Mouse (Mus musculus) left cerebral cortex, postnatal 14 days (tissue): ENCODE data around the gene Insm1. TPM values are rescaled to one million over a fixed set of nuclear protein-coding genes. Genes with fewer than 3 reads are reported as not detected.

Experiments used
- DNase-seq, 2 experiments: peaks; one replicate each; pipeline ENCODE4 v3.0.0; 2021 to 2022; ENCODE audit warnings: low spot score in 2 of 2, mixed read lengths in 1 of 2
- intact Hi-C: fragments of 180-260 bp; cut with DNase I; formaldehyde crosslinking; loops from one replicate; pipeline ENCODE4 v1.15.1; 2025
- long read RNA-seq, 2 experiments: library from polyadenylated mRNA; stranded (forward); transcript quantifications; one replicate each; pipeline ENCODE4 v2.0.0; 2021
- total RNA-seq, 2 experiments: library from RNA; stranded (reverse); gene quantifications; 2 replicates each; pipeline ENCODE4 v1.2.3; 2021

Gene Insm1
- 1 to 10 TPM; 4.0 to 4.2 TPM for total RNA-seq
- long read RNA-seq, experiment 1, transcript Insm1-201 (1 exons, 3,100 nt), result major isoform, 6 of 6 reads
- long read RNA-seq, experiment 1, partial matches to known transcripts, result 0 of 6 reads
- long read RNA-seq, experiment 1, other reads (novel, unspliced or antisense), result 0 of 6 reads
- long read RNA-seq, experiment 2, transcript Insm1-201 (1 exons, 3,100 nt), result major isoform, 10 of 10 reads
- long read RNA-seq, experiment 2, partial matches to known transcripts, result 0 of 10 reads
- long read RNA-seq, experiment 2, other reads (novel, unspliced or antisense), result 0 of 10 reads

DNA sequence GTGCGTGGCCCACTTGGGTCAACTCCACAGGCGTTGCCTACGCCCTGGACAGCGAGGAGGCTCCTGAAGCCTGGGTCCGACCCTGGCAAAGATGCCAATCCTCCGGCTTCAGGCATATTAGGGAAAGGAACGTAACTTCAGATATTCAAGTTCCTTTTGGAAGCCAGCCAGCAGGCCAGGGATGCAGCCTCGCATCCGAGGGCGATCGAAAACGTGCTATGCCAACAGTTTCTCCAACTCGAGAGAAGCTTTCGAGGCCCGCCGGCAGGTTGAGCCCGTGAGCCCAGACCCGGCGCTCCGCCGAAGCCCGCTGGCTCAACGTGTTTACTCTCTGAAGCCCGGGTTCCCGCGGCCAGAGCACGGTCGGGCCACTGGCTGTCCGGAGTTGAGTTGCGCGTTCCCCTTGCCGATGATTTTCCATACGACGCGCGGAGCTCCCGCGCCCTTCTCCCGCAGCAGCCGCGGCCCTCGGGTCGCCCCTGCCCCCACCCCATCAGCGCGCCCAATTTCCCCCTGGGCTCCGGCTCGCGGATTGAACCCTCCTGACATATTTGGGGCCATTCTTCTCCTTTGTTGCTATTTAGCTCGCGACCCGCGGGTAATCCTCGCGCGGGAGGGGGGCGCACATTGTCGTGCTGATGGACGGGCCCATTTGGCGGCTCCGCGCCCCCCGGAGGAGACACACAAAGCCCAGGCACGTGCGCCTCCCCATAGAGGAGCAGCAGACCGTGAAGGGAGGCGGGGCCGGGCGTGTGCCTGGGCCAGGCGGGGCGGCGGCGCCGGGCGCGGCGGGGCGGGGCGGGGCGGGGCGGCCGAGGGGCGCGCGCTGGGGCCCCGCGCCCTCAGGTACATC lies at the start of gene Insm1:
TSS of gene Insm1 (plus strand) at position 846 of the 853 bp plus-strand sequence.
- intact Hi-C loops, result loop anchor here (10.0 kb wide), 1 partner anchor 163 kb away; no protein-coding TSS in a partner anchor
- DNase-seq, result peak; percentile 60 to 63

DNA sequence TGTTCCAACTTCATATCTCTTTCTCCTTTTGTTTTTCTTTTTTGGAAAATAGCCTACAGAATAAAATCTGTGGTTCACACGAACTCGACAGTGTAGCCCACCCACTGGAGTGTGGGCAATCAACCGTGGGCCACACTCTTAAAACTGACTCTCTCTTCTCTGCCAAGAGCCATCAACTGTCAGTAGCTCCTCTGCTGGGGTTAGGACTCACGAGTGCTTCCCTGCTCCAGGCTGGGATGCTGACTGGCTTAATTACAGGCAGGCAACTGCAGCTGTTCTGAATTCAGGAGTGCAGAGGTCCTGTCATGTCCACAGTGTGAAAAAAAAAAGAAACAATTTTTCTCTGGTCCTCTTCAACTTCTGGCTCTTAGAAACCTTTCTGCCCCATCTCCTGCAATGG lies 49.6 kb upstream of the Insm1 start:
- intact Hi-C loops, result no loop called here

DNA sequence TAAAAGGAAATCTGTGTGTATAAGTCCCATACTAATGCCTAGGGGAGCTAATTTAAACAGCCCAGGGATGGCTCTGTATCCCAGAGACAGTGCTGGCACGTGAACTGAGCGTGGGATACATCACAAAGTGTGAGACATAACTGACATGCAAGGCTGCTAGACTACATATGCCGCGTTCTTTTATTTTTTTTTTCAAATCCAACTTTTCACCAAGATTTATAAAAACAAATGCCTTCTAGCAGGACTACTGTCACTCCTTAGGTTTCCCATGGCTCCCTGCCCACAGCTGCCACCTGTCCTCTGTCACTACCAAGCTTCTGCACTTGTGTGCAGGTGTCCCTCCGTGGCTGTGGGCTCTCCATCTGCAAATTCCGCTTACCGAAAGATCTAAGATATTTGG lies 47.5 kb upstream of the Insm1 start:
- peak; percentile 54 to 80 for DNase-seq
- intact Hi-C loops, result no loop called here

More for the DNA sequence above, 49.6 kb upstream of the Insm1 start:
- DNase-seq, result no peak

DNA sequence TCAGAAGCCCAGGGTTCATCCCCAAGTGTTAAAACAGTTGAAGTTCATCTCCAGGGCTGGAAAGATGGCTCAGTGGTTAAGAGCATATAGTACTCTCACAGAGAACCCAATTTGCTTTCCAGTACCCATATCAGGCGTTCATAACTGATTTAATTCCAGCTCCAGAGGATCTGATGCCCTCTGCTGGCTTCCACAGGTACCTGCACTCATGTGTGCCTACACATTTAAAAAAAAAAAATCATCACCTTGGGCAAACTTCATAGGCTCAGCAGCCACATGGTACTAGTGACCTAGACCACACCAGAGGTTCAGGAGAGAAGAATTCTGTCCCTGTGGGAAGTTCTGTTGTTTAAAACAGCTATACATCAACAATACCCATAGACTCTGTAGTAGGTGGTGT lies 43.0 kb upstream of the Insm1 start:
- DNase-seq, result no peak
- intact Hi-C loops, result no loop called here

DNA sequence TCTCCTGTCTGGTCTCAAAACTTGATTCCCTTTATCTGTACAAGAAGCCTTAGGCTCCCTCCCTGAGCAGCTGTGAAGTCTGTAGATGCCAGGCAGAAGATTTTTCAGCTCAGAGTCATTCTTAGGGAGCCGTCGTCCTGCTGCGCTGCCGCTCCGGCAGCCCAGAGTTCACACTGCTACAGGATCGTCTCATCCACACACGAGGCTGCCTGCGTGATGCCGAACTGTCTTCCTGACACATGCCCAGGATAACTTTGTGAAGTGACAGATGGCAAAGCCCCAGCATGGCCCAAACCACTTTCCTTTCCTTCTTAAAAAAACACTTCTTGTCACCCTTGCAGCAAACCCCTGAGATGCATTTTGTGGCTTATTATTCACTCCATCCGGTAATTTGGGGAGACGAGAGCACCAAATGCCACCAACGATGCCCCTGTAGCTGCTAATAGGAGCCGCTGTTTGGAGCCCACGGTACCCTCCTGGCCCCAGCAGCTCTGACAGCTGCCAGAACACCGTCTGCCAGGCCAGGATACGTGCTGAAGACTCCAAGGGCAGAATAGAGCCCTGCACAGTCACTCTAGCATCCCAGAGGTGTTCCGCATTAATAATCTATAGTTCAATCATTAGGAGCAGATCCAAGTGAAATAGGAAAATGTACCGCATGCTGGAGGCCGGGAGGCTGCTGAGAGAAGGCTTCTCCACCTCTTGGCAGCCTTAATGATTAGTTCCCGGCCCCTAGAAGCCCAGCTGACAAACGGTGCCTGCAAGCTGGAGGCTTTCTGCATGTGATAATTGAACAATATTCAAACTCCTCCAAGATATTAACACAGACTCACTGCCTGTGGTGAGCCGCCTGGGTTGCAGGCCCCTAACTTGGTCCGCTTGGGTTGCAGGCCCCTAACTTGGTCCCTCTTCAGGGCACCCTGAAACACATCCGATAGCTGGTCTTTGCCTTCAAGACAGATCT lies 37.6 kb upstream of the Insm1 start:
- intact Hi-C loops, result no loop called here
- no peak for DNase-seq

DNA sequence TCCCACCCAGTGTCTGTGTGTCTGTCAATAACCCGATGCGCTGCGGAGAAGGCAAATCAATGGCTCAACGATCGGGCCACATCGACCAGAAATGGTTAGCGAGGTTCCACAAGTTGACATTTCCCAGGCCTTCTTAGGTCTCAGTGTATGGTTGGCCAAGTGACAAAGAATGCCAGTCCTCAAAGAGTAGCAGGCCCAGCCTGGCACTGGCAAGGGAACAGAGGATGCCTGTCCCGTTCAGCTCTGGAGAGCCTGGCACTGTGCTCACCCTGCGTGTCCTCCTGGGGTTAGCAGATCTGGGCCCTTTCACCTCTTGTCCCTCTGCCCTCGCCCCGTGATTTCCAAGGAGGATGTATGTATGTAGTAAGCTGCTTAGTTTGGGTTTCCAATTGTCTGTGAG lies 25.6 kb upstream of the Insm1 start:
- DNase-seq, result no peak
- intact Hi-C loops, result no loop called here

DNA sequence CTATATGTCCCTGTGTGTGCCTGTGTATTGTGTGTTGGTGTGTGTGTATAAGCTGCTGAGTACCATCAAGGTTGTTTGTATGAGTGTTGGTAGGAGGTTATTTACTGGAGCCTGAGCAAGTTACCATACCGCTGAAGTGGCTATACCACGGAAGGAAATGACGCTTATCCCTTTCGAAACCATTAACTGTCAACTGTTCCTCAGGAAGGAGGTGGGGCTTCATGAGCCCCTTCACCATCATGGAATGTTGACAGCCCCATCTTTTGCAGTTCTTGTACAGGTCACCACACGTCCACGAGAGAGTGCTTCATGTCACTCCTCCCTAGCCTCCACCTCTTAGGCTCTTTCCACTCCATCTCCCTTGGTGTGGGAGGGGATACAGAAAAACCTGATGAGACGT lies 23.8 kb upstream of the Insm1 start:
- DNase-seq, result no peak
- intact Hi-C loops, result no loop called here

DNA sequence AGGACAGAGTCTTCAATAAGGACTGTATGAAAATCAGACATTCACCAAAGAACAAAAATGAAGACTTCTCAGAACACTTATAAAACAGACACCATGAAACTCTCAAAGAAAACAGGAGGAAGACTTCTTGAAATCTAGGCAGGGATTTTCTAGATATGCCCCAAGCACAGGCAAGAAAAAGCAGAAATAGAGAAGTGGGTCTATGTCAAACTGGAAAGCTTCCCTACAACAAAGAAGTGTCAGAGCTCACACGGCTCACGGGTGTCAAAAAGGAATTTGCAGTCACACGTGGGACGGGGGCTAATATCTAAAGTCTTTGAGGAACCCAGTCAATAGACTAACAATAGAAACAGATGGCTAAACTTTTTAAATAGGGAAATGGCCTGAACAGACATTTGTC lies 10.8 kb upstream of the Insm1 start:
- DNase-seq, result no peak
- intact Hi-C loops, result loop anchor here (10.0 kb wide), 1 partner anchor 256 kb away; no protein-coding TSS in a partner anchor

DNA sequence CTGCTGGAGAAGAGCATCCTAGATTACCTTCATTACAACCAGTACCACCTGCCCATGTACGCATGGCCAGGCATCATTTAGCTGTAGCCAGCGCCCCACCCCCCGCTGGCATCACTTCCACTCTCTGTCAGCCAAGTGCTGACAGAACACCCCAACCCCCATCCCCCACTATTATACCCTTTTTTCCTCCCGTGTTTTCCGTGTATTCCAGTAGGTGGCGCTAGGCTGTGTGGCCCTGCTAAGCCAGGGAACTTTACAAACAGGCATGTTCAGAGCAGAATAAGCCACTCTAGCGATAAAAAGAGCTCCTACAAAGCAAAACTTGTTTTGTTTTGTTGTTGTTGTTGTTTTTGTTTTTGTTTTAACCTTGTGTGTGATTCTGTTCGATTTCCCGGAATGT lies 7.0 kb upstream of the Insm1 start:
- DNase-seq, result peak; percentile 60 to 78
- intact Hi-C loops, result loop anchor here (2.0 to 10.0 kb wide), 2 partner anchors 200 to 260 kb away; no protein-coding TSS in a partner anchor

DNA sequence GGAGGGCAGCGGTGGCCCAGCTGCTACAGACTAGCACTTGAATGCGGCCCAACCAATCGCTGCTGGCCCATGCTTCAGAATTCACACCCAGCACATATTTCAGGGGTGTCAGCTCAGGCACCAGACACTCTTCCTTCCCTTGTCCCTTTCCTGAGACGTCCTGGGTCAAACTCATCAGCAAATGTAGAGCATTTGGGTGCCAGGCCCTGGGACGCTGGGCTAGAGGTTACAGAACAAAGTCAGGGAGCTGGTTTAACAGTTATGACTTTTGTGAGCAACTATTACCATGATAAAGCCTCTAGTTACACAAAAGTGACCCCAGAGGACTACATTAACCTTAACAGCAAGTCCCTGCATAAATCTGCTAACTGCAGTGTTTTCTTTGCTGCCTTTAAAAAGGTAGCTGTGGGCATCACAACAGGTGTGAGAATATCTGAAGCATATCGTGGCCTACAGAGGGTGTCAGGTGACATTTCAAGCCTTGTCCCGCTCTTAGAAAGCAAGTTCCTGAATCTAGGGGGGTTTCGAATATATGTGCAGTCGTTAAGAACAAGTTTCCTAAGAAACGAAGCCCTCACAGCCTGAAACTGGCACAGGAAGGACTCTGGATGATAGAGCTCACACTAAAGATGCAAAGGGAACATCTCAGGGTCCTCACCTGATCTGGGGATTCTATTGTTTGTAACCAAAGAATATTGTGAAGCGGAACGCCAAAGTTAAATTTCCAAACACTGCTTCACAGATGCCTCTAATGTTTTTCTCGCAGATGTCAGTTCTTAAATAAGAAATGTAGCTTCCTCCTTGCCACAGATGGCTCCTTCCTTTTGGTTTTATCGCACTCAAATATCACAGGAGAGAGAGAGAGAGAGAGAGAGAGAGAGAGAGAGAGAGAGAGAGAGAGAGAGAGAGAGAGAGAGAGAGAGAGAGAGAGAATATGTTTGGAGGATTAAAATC lies 5.3 kb upstream of the Insm1 start:
- intact Hi-C loops, result loop anchor here (10.0 kb wide), 1 partner anchor 262 kb away; no protein-coding TSS in a partner anchor
- peak; percentile 12 to 27 for DNase-seq

DNA sequence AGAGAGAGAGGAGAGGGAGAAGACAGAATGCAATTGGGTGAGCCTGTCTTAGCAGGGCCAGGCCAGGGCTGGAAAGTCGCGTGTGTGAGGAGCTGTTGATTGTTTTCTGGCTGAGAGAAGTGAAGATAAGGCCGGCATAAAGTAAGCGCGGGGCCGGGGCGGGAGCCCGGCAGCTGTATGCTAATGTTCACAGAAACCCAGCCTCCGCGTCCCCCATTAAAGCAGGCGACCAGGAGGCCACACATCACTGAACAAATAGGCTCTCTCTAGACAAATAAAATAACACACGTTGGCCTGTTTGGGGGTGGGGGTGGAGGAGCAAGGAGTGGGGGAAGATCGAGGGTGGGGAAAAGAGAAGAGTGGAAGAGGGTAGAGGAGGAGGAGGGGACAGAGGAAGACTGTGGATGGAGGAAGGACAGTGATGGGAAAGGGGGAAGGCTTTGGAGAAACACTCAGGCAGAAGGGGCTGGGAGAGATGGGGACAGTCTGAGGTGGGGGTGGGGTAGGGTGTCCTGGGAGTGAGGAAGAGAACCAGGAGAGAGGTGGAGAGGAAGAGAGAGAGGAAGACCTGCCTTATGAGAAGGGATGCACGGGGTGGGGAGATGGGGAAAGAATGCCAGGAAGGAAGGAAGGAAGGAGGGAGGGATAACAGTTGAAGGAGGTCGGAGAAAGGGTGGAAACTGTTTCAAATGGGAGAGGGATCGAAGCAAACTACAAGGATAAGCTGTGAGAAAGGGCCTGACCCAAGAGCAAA lies 4.3 kb upstream of the Insm1 start:
- intact Hi-C loops, result loop anchor here (10.0 kb wide), 1 partner anchor 263 kb away; no protein-coding TSS in a partner anchor
- peak in 1 of 2 experiments; percentile 26 for DNase-seq

DNA sequence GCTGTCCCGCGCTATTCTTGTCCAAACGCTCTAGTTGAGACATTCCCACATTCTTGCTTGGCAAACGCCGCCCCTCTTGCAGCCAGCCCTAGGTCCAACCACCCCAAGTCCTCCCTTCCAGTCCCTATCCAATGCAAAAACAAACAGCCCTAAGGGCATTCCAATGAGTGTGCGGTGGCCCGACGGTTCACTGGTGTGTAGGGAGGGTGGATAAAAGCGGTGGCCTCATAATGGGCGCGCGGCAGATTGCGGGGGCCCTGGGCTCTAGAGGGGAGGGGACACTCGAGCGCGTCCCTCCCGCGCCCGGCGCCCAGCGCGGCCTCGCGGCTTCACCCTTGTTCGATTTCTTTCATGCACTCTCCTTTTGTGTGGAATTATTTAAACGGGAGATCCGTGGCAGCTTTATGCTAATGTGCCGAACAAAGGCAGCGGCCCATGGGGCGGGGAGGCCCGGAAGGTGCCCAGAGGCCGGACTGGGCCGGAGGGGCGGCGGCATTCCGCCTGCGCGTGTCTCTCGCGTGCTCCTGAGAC lies 3.5 kb upstream of the Insm1 start:
- DNase-seq, result no peak

DNA sequence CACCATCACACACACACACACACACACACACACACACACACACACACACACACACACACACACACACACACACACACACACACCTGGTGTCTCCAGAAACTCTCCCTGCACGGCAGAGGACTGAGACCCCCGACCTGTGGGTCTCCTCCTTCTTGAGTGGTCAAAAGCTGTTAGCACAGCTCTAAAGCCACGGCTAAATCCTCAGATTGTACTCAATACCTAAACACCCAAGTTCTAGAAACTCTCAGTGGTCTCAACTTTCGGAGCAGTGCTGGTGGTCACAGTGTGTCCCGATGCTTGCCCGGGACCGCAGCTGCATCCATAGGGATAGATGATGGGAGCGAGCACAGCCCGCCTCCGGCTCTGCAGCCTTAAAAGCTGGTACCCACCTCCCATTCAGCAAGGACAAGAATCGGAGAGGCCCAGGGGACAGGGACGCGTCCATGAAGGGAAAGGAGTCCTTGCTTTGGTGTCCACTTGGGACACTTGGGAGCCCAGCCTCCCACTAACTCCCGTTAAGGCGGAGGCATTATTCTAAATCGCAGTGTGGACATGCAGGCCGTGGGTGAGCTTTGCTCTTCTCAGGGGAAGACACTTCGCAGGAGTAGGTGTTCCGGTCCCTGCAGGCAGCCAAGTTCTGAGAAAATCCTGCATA lies 2.7 kb upstream of the Insm1 start:
- intact Hi-C loops, result loop anchor here (10.0 kb wide), 1 partner anchor 264 kb away; no protein-coding TSS in a partner anchor
- no peak for DNase-seq

More for the DNA sequence above, 3.5 kb upstream of the Insm1 start:
- intact Hi-C loops, result loop anchor here (10.0 kb wide), 1 partner anchor 263 kb away; no protein-coding TSS in a partner anchor

DNA sequence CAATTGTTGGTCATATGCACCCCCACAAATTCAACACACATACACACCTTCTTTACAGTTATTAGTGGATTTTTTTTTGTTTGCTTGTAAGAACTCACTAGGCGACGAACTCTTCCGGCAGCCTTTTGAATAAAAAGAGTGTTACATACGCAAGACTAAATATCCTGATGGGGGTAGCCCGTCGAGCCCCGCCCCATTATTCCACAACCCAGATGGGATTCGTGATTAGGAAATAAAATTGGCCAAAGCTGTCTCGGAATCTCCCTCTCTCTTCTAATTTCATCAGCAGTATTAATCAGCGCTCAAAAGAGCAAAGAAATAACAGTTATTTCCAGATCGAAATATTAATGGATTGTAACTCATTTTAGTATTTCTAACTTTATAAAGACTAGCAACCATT lies 1.9 kb upstream of the Insm1 start:
- DNase-seq, result no peak
- intact Hi-C loops, result loop anchor here (10.0 kb wide), 2 partner anchors 165 to 265 kb away; no protein-coding TSS in a partner anchor

DNA sequence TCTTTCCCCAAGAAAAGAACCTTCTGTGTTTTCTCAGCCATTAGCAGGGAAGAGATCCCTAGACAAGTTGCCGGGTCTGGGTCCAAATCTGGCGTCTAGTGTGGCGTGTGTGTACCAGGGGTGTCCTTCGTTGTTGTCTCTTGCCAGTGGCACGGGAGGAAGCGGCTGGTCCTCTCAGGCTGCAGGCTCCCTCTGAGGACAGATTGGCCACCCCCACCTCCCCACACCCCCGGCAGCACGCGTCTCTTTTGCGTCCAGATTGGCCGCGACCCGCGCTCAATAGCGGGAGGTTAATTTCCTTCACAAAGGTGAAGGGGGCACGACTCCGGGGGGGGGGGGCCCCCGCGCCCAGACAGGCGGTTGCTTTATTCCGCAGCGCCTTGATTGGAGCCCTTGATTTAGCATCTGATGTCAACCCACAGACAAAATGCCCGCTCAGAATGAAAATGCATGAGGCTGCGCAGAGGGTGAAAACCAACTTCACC lies 1.1 kb upstream of the Insm1 start:
- intact Hi-C loops, result loop anchor here (10.0 kb wide), 1 partner anchor 164 kb away; no protein-coding TSS in a partner anchor
- no peak for DNase-seq

DNA sequence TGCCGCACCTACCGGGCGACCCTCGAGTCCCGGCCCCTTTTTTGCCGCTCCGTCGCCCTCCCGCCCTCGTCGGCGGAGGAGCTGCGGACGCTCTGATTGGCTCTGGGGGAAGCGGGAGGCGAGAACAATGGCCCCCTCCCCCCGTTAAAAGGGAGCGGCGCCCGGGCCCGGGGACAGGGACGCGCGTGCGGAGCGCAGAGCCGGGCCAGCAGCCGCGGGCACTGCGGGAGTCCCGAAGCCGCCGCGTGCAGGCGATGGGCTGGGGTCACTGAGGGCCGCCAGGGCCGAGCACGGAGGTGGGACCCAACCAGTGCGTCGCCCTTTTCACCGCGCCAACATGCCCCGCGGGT lies 183 bp downstream of the Insm1 start:
- peak; percentile 42 to 74 for DNase-seq

More for the DNA sequence above, 183 bp downstream of the Insm1 start:
- intact Hi-C loops, result loop anchor here (10.0 kb wide), 1 partner anchor 163 kb away; no protein-coding TSS in a partner anchor
